Mouse (Mus musculus) heart, adult 8-10 months (tissue): ENCODE data around the gene Ifitm5. TPM values are rescaled to one million over a fixed set of nuclear protein-coding genes. Genes with fewer than 3 reads are reported as not detected.
"Not testable (repeated sequence)": the region's sequence is repeated elsewhere in the genome, so short reads cannot be mapped to it uniquely, and the experiment has no call there.

Experiments used
- DNase-seq: peaks from one replicate; pipeline ENCODE4 v3.0.0; 2022; ENCODE audit warnings: low spot score
- total RNA-seq, 4 experiments: library from RNA; stranded (reverse); gene quantifications; 2 replicates each; pipeline ENCODE4 v1.2.4; 2022

The Ifitm5 gene
- under 1 TPM in 3 of 4 experiments, not detected in 1; 0.35 to 0.72 (median 0.37) TPM for total RNA-seq

- no peak for DNase-seq
Observed at GRCm38 (mm10) chr7:140949824-140950530, at the start of gene Ifitm5. Ifitm5 (minus strand) TSS chr7:140950291.

GRCm38 (mm10) chr7:140998853-140999700, 49.0 kb upstream of the Ifitm5 start:
- DNase-seq: no peak

GRCm38 (mm10) chr7:140997817-140998216, 47.7 kb upstream of the Ifitm5 start:
- no peak for DNase-seq

GRCm38 (mm10) chr7:140991117-140991689, 41.1 kb upstream of the Ifitm5 start:
- no peak for DNase-seq

GRCm38 (mm10) chr7:140990622-140991021, 40.5 kb upstream of the Ifitm5 start:
- no peak for DNase-seq

- DNase-seq: no peak
Observed at GRCm38 (mm10) chr7:140990185-140990584, 40.1 kb upstream of the Ifitm5 start.

- DNase-seq: no peak
Observed at GRCm38 (mm10) chr7:140989022-140989421, 38.9 kb upstream of the Ifitm5 start.

- no peak for DNase-seq
Observed at GRCm38 (mm10) chr7:140987182-140988138, 37.4 kb upstream of the Ifitm5 start.

- DNase-seq: no peak
Observed at GRCm38 (mm10) chr7:140982971-140983370, 32.9 kb upstream of the Ifitm5 start.

GRCm38 (mm10) chr7:140981704-140982103, 31.6 kb upstream of the Ifitm5 start:
- no peak for DNase-seq

GRCm38 (mm10) chr7:140976720-140977119, 26.6 kb upstream of the Ifitm5 start:
- DNase-seq: not testable (repeated sequence)

- DNase-seq: no peak
Observed at GRCm38 (mm10) chr7:140975465-140975864, 25.4 kb upstream of the Ifitm5 start.

- DNase-seq: no peak
Observed at GRCm38 (mm10) chr7:140974940-140975339, 24.8 kb upstream of the Ifitm5 start.

- DNase-seq: no peak
Observed at GRCm38 (mm10) chr7:140973396-140974165, 23.5 kb upstream of the Ifitm5 start.

- DNase-seq: peak; percentile 56
Observed at GRCm38 (mm10) chr7:140971479-140972171, 21.5 kb upstream of the Ifitm5 start.

GRCm38 (mm10) chr7:140970931-140971330, 20.8 kb upstream of the Ifitm5 start:
- DNase-seq: no peak

- not testable (repeated sequence) for DNase-seq
Observed at GRCm38 (mm10) chr7:140968710-140969109, 18.6 kb upstream of the Ifitm5 start.

- DNase-seq: no peak
Observed at GRCm38 (mm10) chr7:140967862-140968591, 17.9 kb upstream of the Ifitm5 start.

GRCm38 (mm10) chr7:140966921-140967320, 16.8 kb upstream of the Ifitm5 start, which contains the start of gene Ifitm1:
Ifitm1 (plus strand) TSS chr7:140967221.
- no peak for DNase-seq
